Mouse (Mus musculus): Measurements from ENCODE around the gene Gm42715. TPM values are rescaled to one million over a fixed set of nuclear protein-coding genes. Genes with fewer than 3 reads are reported as not detected.

Gm42715 gene
- polyA plus RNA-seq, 1 experiment: 13.1 TPM

GRCm38 (mm10) chr7:127607150-127607549, 87.8 kb downstream of the Gm42715 start:
- peaks cover 6% of the 10 kb centered on the region; the same call in 1 of the 2 replicates for H3K36me3 ChIP-seq (ENCODE audit: control insufficient read depth, insufficient read depth, low read length)

GRCm38 (mm10) chr7:127611011-127611410, 91.6 kb downstream of the Gm42715 start:
- no peak for DNase-seq
- Histone ChIP-seq H3K27ac (ENCODE audit: insufficient read depth, low read depth, low read length) (no peak overlapping the region), H3K27me3 (replicated peaks; ENCODE audit: control insufficient read depth, insufficient read depth, low read length) (no peaks in the 10 kb centered on the region), H3K4me3 (ENCODE audit: insufficient read depth, low read depth, low read length) (no peak overlapping the region), H3K4me1 (ENCODE audit: control insufficient read depth, insufficient read depth, low read length) (peaks cover 8% of the 10 kb centered on the region; the same call in 1 of the 2 replicates), H3K36me3 (ENCODE audit: control insufficient read depth, insufficient read depth, low read length) (peaks cover 3% of the 10 kb centered on the region; the same call in 1 of the 2 replicates)
- WGBS: 96% methylated on average over 29 of the region's 29 CpGs
- TF ChIP-seq POLR2A (IDR thresholded peaks at IDR 0.05; ENCODE audit: low read depth, low read length) (no peak), CTCF (conservative IDR thresholded peaks at IDR 0.05; ENCODE audit: insufficient read depth, insufficient read length, low read depth, low read length) (no peak)

More at GRCm38 (mm10) chr7:127607150-127607549, 87.8 kb downstream of the Gm42715 start:
- Histone ChIP-seq H3K4me3 (ENCODE audit: insufficient read depth, low read depth, low read length) (no peak overlapping the region), H3K27me3 (replicated peaks; ENCODE audit: control insufficient read depth, insufficient read depth, low read length) (no peaks in the 10 kb centered on the region), H3K27ac (ENCODE audit: insufficient read depth, low read depth, low read length) (no peak overlapping the region), H3K4me1 (ENCODE audit: control insufficient read depth, insufficient read depth, low read length) (no peaks in the 10 kb centered on the region)
- DNase-seq: no peak
- WGBS: 87% methylated on average over 6 of the region's 6 CpGs
- TF ChIP-seq CTCF (conservative IDR thresholded peaks at IDR 0.05; ENCODE audit: insufficient read depth, insufficient read length, low read depth, low read length): no peak
- TF ChIP-seq POLR2A (IDR thresholded peaks at IDR 0.05; ENCODE audit: low read depth, low read length): no peak

GRCm38 (mm10) chr7:127611561-127611960, 92.2 kb downstream of the Gm42715 start:
- TF ChIP-seq POLR2A (IDR thresholded peaks at IDR 0.05; ENCODE audit: low read depth, low read length) (no peak), CTCF (conservative IDR thresholded peaks at IDR 0.05; ENCODE audit: insufficient read depth, insufficient read length, low read depth, low read length) (no peak)

GRCm38 (mm10) chr7:127613501-127613900, 94.1 kb downstream of the Gm42715 start:
- TF ChIP-seq POLR2A (IDR thresholded peaks at IDR 0.05; ENCODE audit: low read depth, low read length): no peak
- TF ChIP-seq CTCF (conservative IDR thresholded peaks at IDR 0.05; ENCODE audit: insufficient read depth, insufficient read length, low read depth, low read length): no peak

More at GRCm38 (mm10) chr7:127611561-127611960, 92.2 kb downstream of the Gm42715 start:
- peaks cover 3% of the 10 kb centered on the region; the same call in 1 of the 2 replicates for H3K36me3 ChIP-seq (ENCODE audit: control insufficient read depth, insufficient read depth, low read length)
- no peak for DNase-seq
- H3K27ac ChIP-seq (ENCODE audit: insufficient read depth, low read depth, low read length): no peak overlapping the region
- H3K4me1 ChIP-seq (ENCODE audit: control insufficient read depth, insufficient read depth, low read length): peaks cover 8% of the 10 kb centered on the region; the same call in 1 of the 2 replicates
- no peaks in the 10 kb centered on the region for H3K27me3 ChIP-seq (replicated peaks; ENCODE audit: control insufficient read depth, insufficient read depth, low read length)
- 96% methylated on average over 26 of the region's 26 CpGs for WGBS
- no peak overlapping the region for H3K4me3 ChIP-seq (ENCODE audit: insufficient read depth, low read depth, low read length)

GRCm38 (mm10) chr7:127614091-127614490, 94.7 kb downstream of the Gm42715 start:
- TF ChIP-seq POLR2A (IDR thresholded peaks at IDR 0.05; ENCODE audit: low read depth, low read length) (no peak), CTCF (conservative IDR thresholded peaks at IDR 0.05; ENCODE audit: insufficient read depth, insufficient read length, low read depth, low read length) (no peak)
- H3K36me3 ChIP-seq (ENCODE audit: control insufficient read depth, insufficient read depth, low read length): peaks cover 3% of the 10 kb centered on the region; the same call in 1 of the 2 replicates
- WGBS: 13% methylated on average over 8 of the region's 8 CpGs
- no peaks in the 10 kb centered on the region for H3K27me3 ChIP-seq (replicated peaks; ENCODE audit: control insufficient read depth, insufficient read depth, low read length)
- peaks cover 8% of the 10 kb centered on the region; the same call in 1 of the 2 replicates for H3K4me1 ChIP-seq (ENCODE audit: control insufficient read depth, insufficient read depth, low read length)
- H3K4me3 ChIP-seq (ENCODE audit: insufficient read depth, low read depth, low read length): peak overlapping the region; percentile 93
- H3K27ac ChIP-seq (ENCODE audit: insufficient read depth, low read depth, low read length): peak overlapping the region; percentile 92
- peak; percentile 54 for DNase-seq

More at GRCm38 (mm10) chr7:127613501-127613900, 94.1 kb downstream of the Gm42715 start:
- WGBS: 57% methylated on average over 8 of the region's 8 CpGs
- Histone ChIP-seq H3K27ac (ENCODE audit: insufficient read depth, low read depth, low read length) (peak overlapping the region; percentile 92), H3K36me3 (ENCODE audit: control insufficient read depth, insufficient read depth, low read length) (peaks cover 3% of the 10 kb centered on the region; the same call in 1 of the 2 replicates), H3K4me1 (ENCODE audit: control insufficient read depth, insufficient read depth, low read length) (peaks cover 8% of the 10 kb centered on the region; the same call in 1 of the 2 replicates), H3K27me3 (replicated peaks; ENCODE audit: control insufficient read depth, insufficient read depth, low read length) (no peaks in the 10 kb centered on the region), H3K4me3 (ENCODE audit: insufficient read depth, low read depth, low read length) (peak overlapping the region; percentile 93; the same call in 1 of the 2 replicates)
- peak; percentile 50 for DNase-seq

- DNase-seq: peak; percentile 77
- Histone ChIP-seq H3K27me3 (replicated peaks; ENCODE audit: control insufficient read depth, insufficient read depth, low read length) (no peaks in the 10 kb centered on the region), H3K4me3 (ENCODE audit: insufficient read depth, low read depth, low read length) (peak overlapping the region; percentile 93), H3K36me3 (ENCODE audit: control insufficient read depth, insufficient read depth, low read length) (peaks cover 3% of the 10 kb centered on the region; the same call in 1 of the 2 replicates), H3K4me1 (ENCODE audit: control insufficient read depth, insufficient read depth, low read length) (peaks cover 8% of the 10 kb centered on the region; the same call in 1 of the 2 replicates), H3K27ac (ENCODE audit: insufficient read depth, low read depth, low read length) (peak overlapping the region; percentile 92)
- 3% methylated on average over 44 of the region's 44 CpGs for WGBS
- no peak for TF ChIP-seq POLR2A (IDR thresholded peaks at IDR 0.05; ENCODE audit: low read depth, low read length)
- TF ChIP-seq CTCF (conservative IDR thresholded peaks at IDR 0.05; ENCODE audit: insufficient read depth, insufficient read length, low read depth, low read length): no peak
These were observed 95.1 kb downstream of the Gm42715 start for GRCm38 (mm10) chr7:127614511-127614890.

All from kidney, adult 2 months (tissue).